Mouse (Mus musculus): ENCODE results near the gene Spsb3.

DNA sequence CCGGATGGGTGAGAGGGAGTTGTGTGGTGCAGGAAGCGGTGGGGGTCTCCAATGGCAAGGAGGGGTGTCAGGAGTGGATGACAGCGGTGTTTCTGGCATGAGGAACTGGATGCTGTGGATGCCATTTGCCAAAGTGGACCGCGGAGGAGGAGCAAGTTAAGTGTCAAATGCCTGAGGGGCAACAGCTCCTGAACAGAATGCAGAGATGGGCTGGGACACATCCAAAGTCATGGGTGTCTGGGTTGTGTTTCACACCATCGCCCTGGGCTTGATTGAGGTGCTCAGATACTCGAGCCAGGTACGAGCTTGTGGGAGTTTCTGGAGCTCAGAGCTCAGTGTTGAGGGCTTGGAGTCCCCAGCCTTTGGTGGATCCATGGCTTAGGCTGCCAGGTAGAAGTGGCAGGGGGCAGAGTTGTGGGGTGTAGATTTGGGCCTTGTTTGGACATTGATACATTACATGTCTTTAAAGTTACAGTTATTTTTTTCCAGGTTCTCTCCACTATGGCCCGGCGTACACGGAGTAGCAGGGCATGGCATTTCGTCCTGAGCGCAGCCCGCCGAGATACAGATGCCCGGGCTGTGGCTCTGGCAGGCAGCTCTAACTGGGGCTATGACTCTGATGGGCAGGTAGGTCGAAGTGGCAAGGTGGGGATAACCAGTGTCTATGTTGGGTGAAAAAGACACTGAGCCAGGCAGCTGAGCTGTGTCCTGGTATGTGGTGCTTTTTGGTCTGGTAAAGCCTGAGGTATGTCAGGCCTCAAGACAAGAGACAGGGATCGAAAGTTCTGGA, 1.0 kb downstream of the Spsb3 start:
- no peak for TF ChIP-seq GATA1 (IDR thresholded peaks at IDR 0.05; ENCODE audit: borderline replicate concordance, low read length)
- TF ChIP-seq FLI1 (IDR thresholded peaks at IDR 0.05; ENCODE audit: low read length): no peak

Data from megakaryocyte, embryonic 14.5 days (primary cell).